Mouse (Mus musculus): Measurements from ENCODE around the gene Pxmp4.

Pxmp4 gene

GRCm38 (mm10) chr2:154603638-154604153 lies at the start of gene Pxmp4:
Pxmp4 (minus strand) TSS chr2:154603708.
- DNase-seq (ENCODE audit: low read depth, low spot score): peak; percentile 95

- no peak for DNase-seq (ENCODE audit: low read depth, low spot score)
These were observed 47.9 kb upstream of the Pxmp4 start, which contains the start of gene Chmp4b for GRCm38 (mm10) chr2:154651363-154651762. Chmp4b (plus strand) TSS chr2:154651705.

- DNase-seq (ENCODE audit: low read depth, low spot score): no peak
These were observed 46.9 kb upstream of the Pxmp4 start for GRCm38 (mm10) chr2:154650404-154650803.

- no peak for DNase-seq (ENCODE audit: low read depth, low spot score)
These were observed 44.6 kb upstream of the Pxmp4 start for GRCm38 (mm10) chr2:154648086-154648485.

- DNase-seq (ENCODE audit: low read depth, low spot score): no peak
These were observed 43.1 kb upstream of the Pxmp4 start for GRCm38 (mm10) chr2:154646634-154647033.

GRCm38 (mm10) chr2:154642712-154643385 lies 39.3 kb upstream of the Pxmp4 start:
- DNase-seq (ENCODE audit: low read depth, low spot score): no peak

GRCm38 (mm10) chr2:154642005-154642459 lies 38.5 kb upstream of the Pxmp4 start:
- no peak for DNase-seq (ENCODE audit: low read depth, low spot score)

- no peak for DNase-seq (ENCODE audit: low read depth, low spot score)
These were observed 37.7 kb upstream of the Pxmp4 start for GRCm38 (mm10) chr2:154641176-154641575.

- DNase-seq (ENCODE audit: low read depth, low spot score): no peak
These were observed 35.6 kb upstream of the Pxmp4 start for GRCm38 (mm10) chr2:154639115-154639514.

GRCm38 (mm10) chr2:154638521-154638920 lies 35.0 kb upstream of the Pxmp4 start:
- no peak for DNase-seq (ENCODE audit: low read depth, low spot score)

GRCm38 (mm10) chr2:154635826-154636225 lies 32.3 kb upstream of the Pxmp4 start:
- no peak for DNase-seq (ENCODE audit: low read depth, low spot score)

GRCm38 (mm10) chr2:154633876-154634644 lies 30.6 kb upstream of the Pxmp4 start:
- no peak for DNase-seq (ENCODE audit: low read depth, low spot score)

- no peak for DNase-seq (ENCODE audit: low read depth, low spot score)
These were observed 29.7 kb upstream of the Pxmp4 start for GRCm38 (mm10) chr2:154633039-154633742.

- DNase-seq (ENCODE audit: low read depth, low spot score): no peak
These were observed 28.8 kb upstream of the Pxmp4 start for GRCm38 (mm10) chr2:154632203-154632780.

GRCm38 (mm10) chr2:154630531-154630930 lies 27.0 kb upstream of the Pxmp4 start:
- no peak for DNase-seq (ENCODE audit: low read depth, low spot score)

GRCm38 (mm10) chr2:154624137-154624536 lies 20.6 kb upstream of the Pxmp4 start:
- no peak for DNase-seq (ENCODE audit: low read depth, low spot score)

- no peak for DNase-seq (ENCODE audit: low read depth, low spot score)
These were observed 18.2 kb upstream of the Pxmp4 start for GRCm38 (mm10) chr2:154621684-154622083.

GRCm38 (mm10) chr2:154617061-154617460 lies 13.6 kb upstream of the Pxmp4 start:
- DNase-seq (ENCODE audit: low read depth, low spot score): no peak

- DNase-seq (ENCODE audit: low read depth, low spot score): no peak
These were observed 12.2 kb upstream of the Pxmp4 start for GRCm38 (mm10) chr2:154615674-154616073.

- no peak for DNase-seq (ENCODE audit: low read depth, low spot score)
These were observed 11.5 kb upstream of the Pxmp4 start for GRCm38 (mm10) chr2:154614841-154615576.

Measured in retina, postnatal 7 days (tissue).